Mouse (Mus musculus): ENCODE data around the gene Ctrb1.

Gene Ctrb1

GRCm38 (mm10) chr8:111680423-111681028 lies 10.3 kb downstream of the Ctrb1 start:
- peak; percentile 37 for DNase-seq

- DNase-seq, result no peak
Measured at GRCm38 (mm10) chr8:111678848-111679247, 12.0 kb downstream of the Ctrb1 start.

DNA sequence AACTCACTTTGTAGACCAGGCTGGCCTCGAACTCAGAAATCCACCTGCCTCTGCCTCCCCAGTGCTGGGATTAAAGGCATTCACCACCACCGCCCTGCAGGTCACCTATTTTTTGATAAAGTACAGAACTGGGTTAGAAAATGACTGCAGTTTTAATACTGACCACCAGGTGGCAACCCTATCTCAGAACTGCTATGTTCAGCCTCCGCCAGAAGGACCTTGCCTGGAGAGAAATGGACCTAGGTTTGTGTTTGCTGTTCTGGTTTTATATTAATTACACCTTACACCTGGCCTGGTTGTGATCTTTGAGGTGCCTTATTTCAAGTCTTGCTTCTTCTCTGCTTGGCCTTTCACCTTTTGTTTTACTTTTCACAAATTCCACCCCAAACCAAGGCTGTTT lies 12.7 kb downstream of the Ctrb1 start:
- peak; percentile 77 for DNase-seq

DNA sequence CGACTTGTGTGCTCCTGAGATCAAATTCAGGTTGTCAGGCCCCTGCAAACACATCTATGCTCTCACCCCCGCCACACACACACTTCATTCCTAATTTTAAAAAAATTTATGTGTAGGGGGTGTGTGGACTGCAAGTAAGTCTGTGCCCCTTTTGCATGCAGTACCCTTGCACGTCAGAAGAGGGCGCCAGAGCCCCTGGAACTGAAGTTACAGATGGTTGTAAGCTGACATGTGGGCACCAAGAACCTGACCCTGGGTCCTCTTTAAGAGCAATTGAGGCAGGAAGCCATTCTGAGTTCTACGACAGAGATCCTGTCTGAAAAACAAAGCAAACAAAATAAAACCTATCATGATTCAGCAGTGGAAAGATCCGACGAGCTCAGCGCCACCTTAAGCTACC lies 14.6 kb downstream of the Ctrb1 start:
- DNase-seq, result no peak

DNA sequence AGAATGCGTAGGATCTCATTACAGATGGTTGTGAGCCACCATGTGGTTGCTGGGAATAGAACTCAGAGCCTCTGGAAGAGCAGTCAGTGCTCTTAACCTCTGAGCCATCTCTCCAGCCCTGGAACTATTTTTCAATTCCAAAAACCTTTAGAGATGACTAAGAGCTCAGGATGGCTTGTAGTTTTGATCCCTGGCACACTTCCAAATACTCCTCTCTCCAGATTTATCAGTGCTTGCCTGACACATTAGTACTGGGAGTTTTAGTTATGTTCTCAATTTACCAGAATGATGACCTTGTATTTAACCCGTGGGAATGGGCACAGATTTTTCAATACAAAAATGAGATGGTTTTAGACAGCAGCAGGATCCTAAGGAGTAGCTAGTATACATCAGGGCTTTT lies 24.1 kb downstream of the Ctrb1 start:
- no peak for DNase-seq

DNA sequence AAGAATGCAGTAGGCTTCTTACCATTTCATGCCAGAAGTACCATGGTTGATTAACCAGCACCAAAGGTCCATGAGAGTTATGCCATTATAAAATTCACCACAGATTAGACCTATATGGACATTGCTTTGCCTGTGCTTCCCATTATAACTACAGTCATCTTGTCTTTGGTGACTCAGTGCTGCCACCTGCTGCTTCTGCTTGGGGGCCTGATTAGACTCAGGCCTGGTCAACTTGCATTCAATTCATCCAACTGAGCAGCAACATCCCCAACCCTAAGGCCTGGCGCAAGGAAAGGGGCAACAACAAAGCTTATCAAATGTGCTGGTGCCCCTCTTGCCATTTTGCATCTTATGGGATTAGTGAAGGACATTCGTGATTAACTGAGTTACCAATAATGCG lies 28.3 kb downstream of the Ctrb1 start:
- peak; percentile 58 for DNase-seq

DNA sequence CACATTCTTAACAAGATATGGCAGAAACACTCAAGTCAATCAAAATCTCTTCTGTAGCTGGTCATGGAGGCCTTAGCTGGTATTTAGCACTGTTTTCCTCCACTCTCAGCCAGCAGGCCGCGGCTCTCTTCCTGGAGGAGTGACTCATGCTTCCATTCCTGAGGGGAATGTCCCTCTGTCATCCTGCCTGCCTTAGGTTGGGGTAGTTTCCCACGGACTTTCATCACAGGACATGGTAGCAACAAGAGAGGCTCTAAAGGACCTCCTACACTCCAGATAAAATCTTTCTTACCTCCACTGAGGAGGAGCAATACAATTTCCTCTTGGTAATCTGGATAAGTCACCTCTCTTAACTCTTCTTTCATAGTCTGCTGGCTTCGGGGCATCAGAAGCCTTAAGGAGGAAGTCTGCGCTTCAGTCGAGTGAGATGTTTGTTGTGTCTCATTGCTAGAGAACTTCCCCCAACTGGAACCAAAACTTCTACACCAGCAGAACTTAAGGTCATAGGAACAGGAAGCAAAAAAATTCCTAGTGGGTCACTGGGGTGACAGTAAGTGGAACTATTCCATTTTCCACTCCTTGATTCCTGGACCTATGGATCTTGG lies 31.9 kb downstream of the Ctrb1 start:
- no peak for DNase-seq

DNA sequence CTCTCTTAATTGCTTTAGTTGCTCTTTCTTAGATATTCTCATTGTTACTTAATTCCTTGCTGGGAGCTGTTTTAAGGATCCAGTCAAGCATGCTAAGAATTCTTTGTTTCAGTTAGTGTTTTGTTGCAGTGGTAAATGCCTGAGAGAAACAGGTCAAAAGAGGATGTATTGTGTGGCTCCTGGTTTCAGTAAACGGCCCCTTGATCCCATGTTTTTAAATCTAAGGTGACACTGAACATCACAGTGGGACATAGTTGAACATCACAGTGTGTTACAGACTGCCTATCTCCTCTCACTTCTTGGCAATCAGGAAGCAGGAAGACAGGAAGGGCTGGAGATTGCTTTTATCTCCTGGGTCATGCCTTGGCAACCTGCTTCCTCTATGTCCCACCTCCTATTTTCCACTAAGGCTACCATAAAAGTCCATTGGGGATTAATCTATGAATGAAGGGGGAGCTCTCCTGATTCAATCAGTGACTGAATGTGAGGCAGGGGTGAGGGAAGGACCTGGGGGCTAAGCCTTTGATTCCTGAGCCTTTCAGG lies 33.4 kb downstream of the Ctrb1 start:
- DNase-seq, result no peak

GRCm38 (mm10) chr8:111653524-111653923 lies 37.3 kb downstream of the Ctrb1 start:
- no peak for DNase-seq

- no peak for DNase-seq
Measured at GRCm38 (mm10) chr8:111650651-111651050, 40.2 kb downstream of the Ctrb1 start.

GRCm38 (mm10) chr8:111648834-111649233 lies 42.0 kb downstream of the Ctrb1 start:
- DNase-seq, result no peak

DNA sequence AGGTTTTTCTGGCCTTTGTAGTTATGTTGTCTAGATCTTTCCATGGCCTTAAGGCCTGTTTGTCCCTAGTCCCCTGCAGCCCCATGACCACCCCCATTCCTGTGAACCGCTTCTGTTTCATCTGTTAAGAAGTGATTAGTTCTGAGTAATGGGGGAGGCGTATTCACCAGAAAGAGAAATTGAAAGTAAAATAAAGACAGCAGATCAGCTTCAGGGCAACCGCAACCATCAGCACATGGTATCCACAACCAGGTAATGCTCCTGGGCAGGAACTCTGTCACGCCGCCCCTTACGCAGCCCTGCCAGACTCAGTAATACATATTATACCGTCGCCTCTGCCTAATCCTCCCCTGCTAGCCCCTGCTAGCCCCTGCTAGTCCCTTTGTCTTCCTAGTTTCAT lies 45.1 kb downstream of the Ctrb1 start:
- no peak for DNase-seq

GRCm38 (mm10) chr8:111644286-111645051 lies 46.3 kb downstream of the Ctrb1 start:
- peak; percentile 13 for DNase-seq

DNA sequence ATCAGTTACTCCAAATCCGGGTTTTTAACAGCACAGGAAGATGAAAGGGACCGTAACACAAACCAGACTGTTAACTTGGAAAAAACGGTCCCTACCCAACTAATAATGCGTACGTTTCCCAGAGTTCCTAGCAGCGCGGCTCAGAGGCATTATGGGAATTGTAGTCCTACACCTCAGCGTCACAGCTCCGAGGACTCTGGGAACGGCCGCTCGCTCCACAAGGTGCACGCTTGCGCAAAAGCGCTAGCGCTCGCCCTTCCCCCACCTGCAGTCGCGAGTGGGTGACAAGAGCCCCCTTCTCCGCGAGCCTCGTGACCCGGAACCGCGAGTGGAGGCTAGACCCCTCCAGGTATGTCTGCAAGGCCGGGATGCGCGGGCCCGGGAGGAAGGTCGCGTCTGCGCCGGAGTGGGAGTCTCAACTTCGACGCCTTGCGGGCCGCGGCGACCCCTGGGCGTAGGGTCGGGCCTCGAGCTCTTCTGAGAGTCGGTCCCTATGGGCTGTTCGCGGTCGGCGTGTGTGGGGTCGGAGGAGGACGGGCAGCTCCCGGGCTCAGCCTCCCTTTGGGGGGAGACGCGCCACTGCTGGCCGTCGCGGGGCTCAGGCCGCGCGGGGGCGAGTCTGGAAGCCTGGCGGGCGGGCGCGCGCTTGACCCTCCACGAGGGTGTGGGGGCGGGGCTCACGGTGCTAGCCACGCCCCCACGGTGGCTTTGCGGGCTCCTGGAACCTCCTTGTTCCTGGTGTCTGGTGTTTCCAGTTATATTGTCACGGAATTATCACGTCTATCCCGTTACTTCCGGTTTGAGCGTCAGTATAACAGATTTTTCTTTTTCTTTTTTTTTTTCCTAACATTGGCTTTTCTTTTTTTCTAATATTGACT lies 47.3 kb downstream of the Ctrb1 start, which contains the start of gene Zfp1:
TSS of gene Zfp1 (plus strand) at position 138 of the 878 bp plus-strand sequence.
- peak; percentile 97 for DNase-seq

GRCm38 (mm10) chr8:111642939-111643263 lies 47.9 kb downstream of the Ctrb1 start:
- no peak for DNase-seq

- DNase-seq, result no peak
Measured at GRCm38 (mm10) chr8:111642496-111642895, 48.3 kb downstream of the Ctrb1 start.

DNA sequence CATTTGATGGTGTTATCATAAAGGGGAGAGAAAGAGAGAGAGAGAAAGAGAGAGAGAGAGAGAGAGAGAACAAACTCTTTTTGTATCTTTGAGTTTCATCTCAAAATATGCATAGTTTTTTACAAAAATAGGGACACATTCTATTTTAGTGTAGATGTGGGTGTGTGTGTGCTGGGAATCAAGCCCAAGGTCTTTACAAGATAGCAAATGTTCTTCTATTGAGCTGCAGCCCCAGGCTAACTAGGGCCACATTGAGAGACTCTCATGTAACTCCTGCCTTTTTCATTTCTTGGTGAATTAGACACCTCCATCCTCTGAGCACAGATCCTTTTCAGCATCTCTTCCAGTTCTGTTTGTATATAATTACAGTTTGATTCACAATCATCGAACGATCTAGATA lies 49.7 kb downstream of the Ctrb1 start:
- no peak for DNase-seq

- DNase-seq, result no peak
Measured at GRCm38 (mm10) chr8:111638086-111638485, 52.7 kb downstream of the Ctrb1 start.
